Mouse (Mus musculus) gastrocnemius, postnatal 10 days (tissue): Measurements from ENCODE around the gene Abcd3. TPM values are rescaled to one million over a fixed set of nuclear protein-coding genes. Genes with fewer than 3 reads are reported as not detected.

Experiments
- DNase-seq: peaks from one replicate; pipeline ENCODE4 v3.0.0; 2021; ENCODE audit warnings: mixed read lengths
- total RNA-seq, 2 experiments: library from RNA; stranded (reverse); gene quantifications; 2 replicates each; pipeline ENCODE4 v1.2.3; 2021

The Abcd3 gene
- total RNA-seq, 2 experiments from 2014 or later: 29.5 to 34.8 TPM

GRCm38 (mm10) chr3:121710894-121711531 lies 104.1 kb downstream of the Abcd3 start:
- no peak for DNase-seq

Other genes with a start within 250 kb of the Abcd3 start
- not detected for gene 4930432M17Rik, start 144.5 kb downstream of the Abcd3 start, total RNA-seq
- gene F3, start 91.8 kb downstream of the Abcd3 start, total RNA-seq: 1 to 10 TPM; 6.0 to 6.7 TPM
- 10 to 100 TPM; 40.9 to 54.1 TPM for gene Arhgap29, start 137.2 kb upstream of the Abcd3 start, total RNA-seq
- 1 to 10 TPM; 1.8 to 2.3 TPM for gene Abca4, start 229.1 kb upstream of the Abcd3 start, total RNA-seq